Mouse (Mus musculus): Measurements from ENCODE around the gene Pam.

- no peak for TF ChIP-seq CTCF (conservative IDR thresholded peaks at IDR 0.05; ENCODE audit: low read length)
- no peak for TF ChIP-seq NANOG (IDR thresholded peaks at IDR 0.05; ENCODE audit: borderline replicate concordance, low read length)
- no peak for TF ChIP-seq POU5F1 (IDR thresholded peaks at IDR 0.05; ENCODE audit: borderline replicate concordance, low read length)
These were observed 349.7 kb downstream of the Pam start for GRCm38 (mm10) chr1:97745712-97746111.

All from E14TG2a.4 (cell line).